Mouse (Mus musculus): Measurements from ENCODE around the gene Glrp1. TPM values are rescaled to one million over a fixed set of nuclear protein-coding genes. Genes with fewer than 3 reads are reported as not detected.

Glrp1 gene
- not detected for polyA plus RNA-seq (2017; shearing (Covaris generic))

GRCm38 (mm10) chr1:88509789-88510188 is at the start of gene Glrp1:
Gene Glrp1 (minus strand): TSS chr1:88510066.

Other genes with a start within 250 kb of the Glrp1 start
- 115 TPM for gene Hjurp, start 232.4 kb downstream of the Glrp1 start, polyA plus RNA-seq (2017; shearing (Covaris generic))
- not detected for gene Trpm8, start 232.4 kb downstream of the Glrp1 start, polyA plus RNA-seq (2017; shearing (Covaris generic))
- not detected for gene Spp2, start 103.1 kb downstream of the Glrp1 start, polyA plus RNA-seq (2017; shearing (Covaris generic))
- 7.3 TPM for gene Arl4c, start 192.2 kb upstream of the Glrp1 start, polyA plus RNA-seq (2017; shearing (Covaris generic))